Mouse (Mus musculus): Measurements from ENCODE around the gene Ppp1ca.

Ppp1ca gene

GRCm38 (mm10) chr19:4191528-4192250 lies at the start of gene Ppp1ca:
Gene Ppp1ca, plus strand, starts transcription at chr19:4192065.
- peak; percentile 96 for DNase-seq (ENCODE audit: low read depth, low spot score)

GRCm38 (mm10) chr19:4142416-4143173 lies 49.3 kb upstream of the Ppp1ca start:
- DNase-seq (ENCODE audit: low read depth, low spot score), result no peak

- no peak for DNase-seq (ENCODE audit: low read depth, low spot score)
These were observed 48.1 kb upstream of the Ppp1ca start, which contains the start of gene Cabp4 for GRCm38 (mm10) chr19:4143759-4144268. Gene Cabp4, minus strand, starts transcription at chr19:4144033.

DNA sequence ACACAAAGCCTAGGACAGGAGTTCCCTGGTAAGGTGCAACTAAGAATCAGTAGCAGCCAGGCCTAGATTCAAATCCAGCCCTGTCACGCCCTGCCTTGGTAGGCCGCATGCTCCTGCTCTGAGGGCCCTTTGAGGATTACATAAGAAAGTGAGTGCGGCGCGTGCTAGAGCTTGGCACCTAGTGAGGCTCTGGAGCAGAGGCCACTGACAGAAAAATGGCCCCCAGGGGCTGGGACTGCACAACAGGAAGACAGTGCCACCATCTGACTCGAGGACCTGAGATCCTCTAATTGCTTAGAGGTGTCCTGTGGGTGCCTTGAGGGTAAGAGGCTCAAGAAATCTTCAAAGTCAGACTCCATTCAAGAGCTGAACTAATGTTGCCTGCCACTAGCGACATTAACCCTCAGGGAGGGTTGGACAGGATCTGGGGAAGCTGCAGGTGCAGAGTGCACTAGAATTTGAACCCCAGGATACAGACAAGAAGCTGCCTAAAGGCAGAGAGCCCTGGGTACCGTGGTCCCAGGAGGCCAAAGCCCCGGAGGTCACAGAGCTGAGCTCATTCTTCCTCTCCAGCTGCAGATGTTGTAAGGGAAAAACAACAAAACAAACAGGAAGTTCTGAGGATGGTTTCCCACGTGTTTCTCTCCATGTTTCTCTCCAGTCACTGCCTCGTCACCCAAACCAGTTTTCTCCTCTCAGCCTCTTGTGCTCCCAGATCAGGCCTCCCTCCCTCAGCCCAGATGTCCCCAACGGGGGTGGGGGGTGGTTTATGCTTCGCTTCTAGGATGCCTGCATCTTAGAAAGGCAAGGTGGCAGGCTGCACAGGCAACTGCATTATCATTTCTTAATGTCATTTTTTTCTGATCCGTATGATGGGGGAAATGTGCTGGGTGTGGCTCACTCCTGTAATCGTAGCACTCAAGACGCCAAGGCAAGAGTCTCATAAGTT lies 47.0 kb upstream of the Ppp1ca start:
- DNase-seq (ENCODE audit: low read depth, low spot score), result no peak

DNA sequence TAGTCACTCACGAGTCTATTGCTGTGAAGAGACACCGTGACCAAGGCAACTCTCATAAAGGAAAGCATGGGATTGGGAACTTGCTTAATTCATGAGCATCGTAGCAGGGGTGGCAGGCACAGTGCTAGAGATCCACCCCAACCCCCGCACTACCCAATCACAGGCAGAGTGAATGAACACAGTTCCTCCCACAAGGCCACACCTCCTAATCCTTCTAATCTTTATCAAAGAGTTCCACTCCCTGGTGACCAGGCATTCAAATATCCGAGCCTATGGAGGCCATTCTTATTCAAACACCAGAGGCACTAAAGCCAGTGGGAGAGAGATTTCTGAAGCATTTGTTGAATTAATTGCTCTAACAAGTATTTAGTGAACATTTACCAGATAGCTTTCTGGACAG lies 45.9 kb upstream of the Ppp1ca start:
- no peak for DNase-seq (ENCODE audit: low read depth, low spot score)

DNA sequence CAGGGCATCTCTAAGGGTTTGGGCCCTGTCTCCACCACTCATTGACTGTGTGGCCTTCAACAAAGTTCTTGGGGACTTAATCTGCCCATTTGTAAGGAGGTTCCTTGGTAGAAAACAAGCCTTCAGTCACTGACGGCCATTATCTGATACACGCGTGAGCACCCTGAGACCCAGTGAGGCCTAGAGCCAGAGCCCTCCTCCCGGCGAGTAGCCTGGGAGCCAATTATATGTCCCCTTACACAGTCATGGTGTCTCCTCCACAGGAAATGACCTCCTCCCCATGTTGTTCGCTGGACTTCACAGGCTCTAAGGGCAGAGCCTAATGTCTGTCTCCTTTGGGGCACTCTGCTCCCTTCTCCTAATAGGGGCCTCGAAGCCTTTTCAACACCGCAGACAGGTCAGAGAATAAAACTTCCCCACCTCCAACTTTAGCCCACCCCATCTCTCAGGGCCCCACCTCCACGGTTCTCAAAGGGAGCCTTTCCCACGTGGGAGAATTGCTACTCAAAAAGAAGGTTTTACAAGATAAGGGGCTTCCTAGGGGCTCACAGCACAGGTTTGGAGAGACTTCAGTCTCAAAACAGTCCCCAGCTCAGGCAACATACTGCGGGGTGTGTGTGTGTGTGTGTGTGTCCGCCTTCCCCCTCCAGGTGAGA lies 45.4 kb upstream of the Ppp1ca start:
- no peak for DNase-seq (ENCODE audit: low read depth, low spot score)

DNA sequence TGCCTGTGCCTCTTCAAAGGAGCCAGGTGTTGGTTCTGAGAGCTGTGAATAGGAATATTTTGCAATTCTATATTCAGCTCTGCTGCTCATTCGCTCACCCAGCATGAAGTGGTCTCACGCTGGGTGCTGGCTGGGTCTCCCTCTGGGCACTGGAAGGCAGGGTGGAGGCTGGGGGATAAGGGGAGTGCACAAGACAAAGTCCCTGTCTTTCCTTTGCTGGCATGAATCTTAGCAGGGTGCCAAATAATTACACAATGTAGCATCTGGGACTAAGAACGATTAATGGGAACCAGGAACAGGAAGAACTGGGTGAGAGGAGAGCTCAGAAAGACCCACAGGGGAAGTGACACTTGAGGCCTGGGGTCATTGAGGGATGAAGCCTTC lies 44.9 kb upstream of the Ppp1ca start:
- DNase-seq (ENCODE audit: low read depth, low spot score), result no peak

DNA sequence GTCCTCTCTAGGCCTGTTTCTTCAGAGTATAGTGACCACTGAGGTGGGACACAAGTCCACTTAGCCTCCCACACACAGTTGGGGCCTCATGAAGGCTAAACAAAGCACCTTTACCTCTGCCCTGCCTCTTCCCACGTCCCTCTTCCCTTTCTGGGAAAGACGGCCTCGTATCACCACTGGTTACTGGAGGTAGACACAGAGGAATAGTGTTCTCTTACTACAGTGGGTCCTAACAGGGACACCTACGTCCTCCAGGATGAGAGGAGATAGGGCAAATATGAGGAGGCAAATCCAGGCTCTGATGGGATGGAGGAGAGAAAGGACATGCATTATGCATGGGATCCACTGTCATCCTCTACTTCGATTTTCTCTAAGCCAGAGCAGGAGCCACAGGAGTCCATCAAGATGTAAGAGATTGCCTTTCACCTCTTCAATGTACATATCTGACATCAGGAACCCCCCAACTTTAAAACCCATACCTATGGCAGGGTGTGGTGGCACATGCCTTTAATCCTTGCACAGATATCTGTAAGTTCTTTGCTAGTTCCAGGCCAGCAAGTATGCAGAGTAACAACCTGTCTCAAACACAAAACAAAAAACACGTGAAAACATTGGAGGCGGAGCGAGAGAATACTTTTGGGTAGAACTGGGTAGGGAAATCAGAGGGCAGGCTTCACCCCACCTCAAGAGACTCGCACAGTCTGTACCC lies 43.9 kb upstream of the Ppp1ca start:
- DNase-seq (ENCODE audit: low read depth, low spot score), result no peak

- peak; percentile 94 for DNase-seq (ENCODE audit: low read depth, low spot score)
These were observed 43.4 kb upstream of the Ppp1ca start, which contains the start of gene Coro1b for GRCm38 (mm10) chr19:4148491-4148806. Gene Coro1b, plus strand, starts transcription at chr19:4148619.

- no peak for DNase-seq (ENCODE audit: low read depth, low spot score)
These were observed 43.0 kb upstream of the Ppp1ca start for GRCm38 (mm10) chr19:4148819-4149218.

DNA sequence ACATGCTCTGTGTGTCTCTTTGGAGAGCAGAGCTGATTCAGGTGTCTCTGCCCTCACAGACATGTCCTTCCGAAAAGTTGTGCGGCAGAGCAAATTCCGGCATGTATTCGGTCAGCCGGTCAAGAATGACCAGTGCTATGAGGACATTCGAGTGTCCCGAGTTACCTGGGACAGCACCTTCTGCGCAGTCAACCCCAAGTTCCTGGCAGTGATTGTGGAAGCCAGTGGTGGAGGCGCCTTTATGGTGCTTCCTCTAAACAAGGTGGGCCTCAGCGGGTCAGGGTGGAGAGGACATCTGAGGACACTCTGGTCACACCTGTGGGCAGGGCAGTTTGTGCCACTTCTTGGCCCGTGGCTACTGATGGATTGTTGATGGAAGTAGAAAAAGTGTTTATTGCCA lies 42.6 kb upstream of the Ppp1ca start:
- DNase-seq (ENCODE audit: low read depth, low spot score), result no peak

- no peak for DNase-seq (ENCODE audit: low read depth, low spot score)
These were observed 42.0 kb upstream of the Ppp1ca start for GRCm38 (mm10) chr19:4149764-4150461.

DNA sequence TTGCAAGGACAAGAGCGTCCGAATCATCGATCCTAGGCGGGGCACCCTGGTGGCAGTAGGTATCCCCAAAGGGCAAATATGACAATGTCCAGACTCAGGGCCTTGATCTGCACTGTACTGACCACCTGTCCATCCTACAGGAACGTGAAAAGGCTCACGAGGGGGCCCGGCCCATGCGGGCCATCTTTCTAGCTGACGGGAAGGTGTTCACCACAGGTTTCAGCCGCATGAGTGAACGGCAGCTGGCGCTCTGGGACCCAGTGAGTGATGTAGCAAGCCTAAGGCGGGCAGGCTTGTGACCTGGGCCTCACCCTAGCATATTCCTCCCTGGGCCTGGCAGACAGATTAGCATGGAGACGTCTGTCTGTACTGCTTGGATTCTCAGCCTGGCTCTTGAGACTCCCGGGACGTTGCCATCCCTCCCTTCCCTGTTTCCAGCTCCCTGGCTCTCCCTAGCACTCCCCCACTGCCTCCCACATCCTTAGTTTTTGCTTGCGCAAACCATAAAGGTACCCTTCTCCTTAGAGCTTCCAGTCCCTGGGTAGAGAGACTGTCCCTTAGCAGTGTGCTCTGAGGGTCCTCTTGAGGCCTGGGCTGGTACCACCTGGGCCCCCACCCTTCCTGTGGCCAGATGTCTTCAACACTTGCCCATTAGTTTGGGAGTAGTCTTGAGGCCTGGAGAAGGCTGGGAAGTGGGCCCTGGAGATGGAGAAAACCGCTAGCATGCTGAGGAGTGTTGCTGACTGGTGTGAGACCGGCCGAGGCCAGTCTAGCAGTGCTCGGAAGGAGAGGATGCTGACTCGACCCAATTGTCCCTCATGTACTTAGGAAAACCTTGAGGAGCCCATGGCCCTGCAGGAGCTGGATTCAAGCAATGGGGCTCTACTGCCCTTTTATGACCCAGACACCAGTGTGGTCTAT lies 41.0 kb upstream of the Ppp1ca start:
- no peak for DNase-seq (ENCODE audit: low read depth, low spot score)

GRCm38 (mm10) chr19:4151488-4151860 lies 40.4 kb upstream of the Ppp1ca start:
- no peak for DNase-seq (ENCODE audit: low read depth, low spot score)

DNA sequence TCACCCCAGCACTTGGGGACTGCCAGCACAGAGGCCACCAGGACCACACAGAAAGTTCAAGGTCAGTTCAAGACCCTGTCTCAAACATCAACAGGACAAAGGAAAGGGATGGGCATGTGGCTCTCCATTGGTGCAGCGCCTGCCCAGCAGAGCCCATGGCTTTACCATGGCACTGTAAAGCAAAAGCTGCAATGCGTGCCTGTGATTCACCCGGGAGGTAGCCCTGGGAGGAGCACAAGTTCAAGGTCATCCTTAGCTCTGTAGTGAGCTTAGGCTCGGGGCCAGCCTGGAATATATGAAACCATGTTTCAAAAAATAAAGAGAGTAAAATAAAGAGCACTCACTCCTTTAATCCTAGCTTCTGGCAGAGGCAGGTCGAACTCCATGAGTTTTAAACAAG lies 40.0 kb upstream of the Ppp1ca start:
- no peak for DNase-seq (ENCODE audit: low read depth, low spot score)

DNA sequence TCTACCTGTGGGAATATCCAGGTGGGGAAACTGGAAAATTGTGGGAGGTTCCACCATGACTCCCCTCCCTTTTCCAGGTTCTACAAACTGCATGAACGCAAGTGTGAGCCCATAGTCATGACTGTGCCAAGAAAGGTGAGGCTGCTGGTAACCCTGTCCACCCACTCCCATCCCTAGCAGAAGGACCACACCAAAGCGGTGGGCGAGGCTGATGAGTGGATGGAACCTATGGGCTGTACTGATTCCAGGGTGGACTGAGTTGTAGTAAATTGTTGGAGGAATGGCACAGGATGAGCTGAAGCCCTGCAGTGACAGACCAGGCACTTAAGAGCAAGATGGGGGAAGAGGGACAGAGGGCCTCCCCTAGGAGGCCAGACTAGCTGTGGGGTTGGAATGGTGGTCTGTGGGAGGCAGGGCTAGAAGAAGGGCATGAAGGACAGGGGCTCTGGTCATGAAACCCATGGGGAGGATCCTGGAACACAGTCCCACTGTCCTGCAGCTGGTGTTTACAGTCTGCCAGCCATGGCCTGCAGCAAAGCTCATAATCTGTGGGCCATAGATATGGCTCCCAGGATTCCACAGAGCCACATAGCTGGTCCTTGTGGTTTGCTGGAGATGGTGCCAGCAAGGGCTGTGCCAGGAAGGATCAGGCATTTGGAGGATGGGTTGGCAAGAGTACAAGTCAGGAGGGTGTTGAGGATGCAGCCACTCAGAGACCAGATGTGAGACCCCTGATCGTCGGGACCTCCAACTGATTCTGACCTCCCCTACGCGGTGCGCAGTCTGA lies 39.2 kb upstream of the Ppp1ca start:
- DNase-seq (ENCODE audit: low read depth, low spot score), result no peak

DNA sequence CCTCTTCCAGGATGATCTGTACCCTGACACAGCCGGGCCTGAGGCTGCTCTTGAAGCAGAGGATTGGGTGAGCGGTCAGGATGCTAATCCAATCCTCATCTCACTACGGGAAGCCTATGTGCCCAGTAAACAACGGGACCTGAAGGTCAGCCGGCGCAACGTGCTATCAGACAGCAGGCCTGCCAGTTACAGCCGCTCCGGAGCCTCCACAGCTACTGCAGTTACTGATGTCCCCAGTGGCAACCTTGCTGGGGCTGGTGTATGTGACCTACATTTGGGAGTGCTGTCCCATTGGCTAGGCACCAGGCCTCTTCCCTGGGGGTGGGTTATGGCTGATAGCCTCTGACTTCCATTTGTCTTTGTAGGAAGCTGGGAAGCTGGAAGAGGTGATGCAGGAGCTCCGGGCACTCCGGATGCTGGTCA lies 38.6 kb upstream of the Ppp1ca start, which contains the start of gene Ptprcap:
Gene Ptprcap, plus strand, starts transcription at position 373 of the 423 bp plus-strand sequence.
- no peak for DNase-seq (ENCODE audit: low read depth, low spot score)
